Comparison of ENCODE assay signal across 8 mouse cellular contexts in the genomic region with DNA sequence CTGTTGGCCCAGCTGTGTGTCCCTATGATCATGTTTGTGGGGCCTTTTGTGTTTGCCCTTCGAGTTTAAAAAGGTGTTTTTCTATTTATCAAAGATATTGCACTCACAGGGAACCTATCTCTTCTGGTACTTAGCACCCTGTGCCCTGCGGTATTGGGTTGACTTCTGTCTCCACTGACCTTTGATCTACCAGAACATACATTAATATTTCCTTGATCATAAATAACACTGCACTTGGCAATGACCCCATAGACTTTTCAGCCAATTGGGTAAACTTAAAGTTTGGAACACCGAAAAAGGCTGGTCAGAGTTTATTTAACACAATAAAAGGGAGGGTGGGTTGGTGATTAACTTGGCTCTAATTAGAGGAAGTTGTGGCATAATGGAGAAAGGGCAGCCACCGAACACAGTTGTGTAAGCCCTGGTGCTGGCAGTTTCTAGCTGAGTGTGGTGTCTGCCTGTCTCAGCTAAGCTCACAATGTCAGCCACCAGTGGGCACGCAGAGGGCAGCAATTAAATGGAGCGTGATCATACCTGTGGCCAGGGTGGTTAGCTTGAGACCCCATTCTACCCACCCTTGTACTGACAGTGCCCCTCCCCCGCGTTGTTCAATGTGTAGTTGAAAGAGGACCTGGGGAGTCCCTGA. TPM values are rescaled to one million over a fixed set of nuclear protein-coding genes. Genes with fewer than 3 reads are reported as not detected.
A peak's percentile ranks its signal among the peaks of the same experiment; 100 is the strongest.
DNase-seq lines count a peak whose midpoint lies in the region; ATAC-seq and TF ChIP-seq lines count a peak whose summit lies in the region.

No protein-coding gene starts in this region.

- H3K4me3 ChIP-seq in heart, embryonic 14.5 days (ENCODE audit: control insufficient read depth in 1 of 2, insufficient read depth in 1 of 2, low read depth in 1 of 2, low read length in 2 of 2) = peak overlapping the region in 1 of 2 experiments; percentile 42; a peak in 1 of 4 replicates
- H3K4me3 ChIP-seq in heart, adult 2 months = no peak overlapping the region
- H3K4me3 ChIP-seq in bone marrow macrophage, adult 2 months (ENCODE audit: insufficient read depth, low read length) = no peak overlapping the region
- no peak overlapping the region for H3K4me3 ChIP-seq in hindbrain, embryonic 13.5 days
- H3K4me3 ChIP-seq in limb, embryonic 15.5 days = no peak overlapping the region; the same call in 1 of the 2 replicates
- H3K4me3 ChIP-seq in midbrain, embryonic 15.5 days = no peak overlapping the region
- no peak overlapping the region for H3K4me3 ChIP-seq in left cerebral cortex, adult 2 months

- ATAC-seq in heart, embryonic 14.5 days (ENCODE audit: insufficient number of reproducible peaks, insufficient read depth, low FRiP score, low read depth) = no peak
- ATAC-seq in hindbrain, embryonic 13.5 days (ENCODE audit: low FRiP score) = no peak; the same call in 1 of the 2 replicates
- ATAC-seq in limb, embryonic 15.5 days (ENCODE audit: insufficient number of reproducible peaks, low FRiP score, low TSS enrichment, low read depth) = no peak
- peak; percentile 16 for ATAC-seq in midbrain, embryonic 15.5 days (replicated peaks)

- no peak overlapping the region for H3K9ac ChIP-seq in heart, embryonic 14.5 days (ENCODE audit: low read length)
- no peak overlapping the region for H3K9ac ChIP-seq in heart, adult 2 months (ENCODE audit: low read depth, low read length)
- peak overlapping the region; percentile 69; the same call in 1 of the 2 replicates for H3K9ac ChIP-seq in hindbrain, embryonic 13.5 days
- H3K9ac ChIP-seq in limb, embryonic 15.5 days = no peak overlapping the region
- no peak overlapping the region for H3K9ac ChIP-seq in midbrain, embryonic 15.5 days

- no peak overlapping the region for H3K27ac ChIP-seq in heart, embryonic 14.5 days (replicated peaks in 1 of 2; ENCODE audit: control insufficient read depth in 1 of 2, insufficient read depth in 1 of 2, low read depth in 2 of 2, low read length in 2 of 2)
- no peak overlapping the region for H3K27ac ChIP-seq in heart, adult 2 months
- peak overlapping the region; percentile 14; the same call in 1 of the 2 replicates for H3K27ac ChIP-seq in bone marrow macrophage, adult 2 months (ENCODE audit: insufficient read depth, low read depth, low read length)
- H3K27ac ChIP-seq in hindbrain, embryonic 13.5 days = no peak overlapping the region
- H3K27ac ChIP-seq in limb, embryonic 15.5 days = no peak overlapping the region
- no peak overlapping the region for H3K27ac ChIP-seq in midbrain, embryonic 15.5 days
- no peak overlapping the region for H3K27ac ChIP-seq in left cerebral cortex, adult 2 months

- no peaks in the 10 kb centered on the region for H3K36me3 ChIP-seq in heart, embryonic 14.5 days (ENCODE audit: control insufficient read depth, insufficient read depth, low read length)
- no peaks in the 10 kb centered on the region for H3K36me3 ChIP-seq in heart, adult 2 months (ENCODE audit: control insufficient read depth, insufficient read depth, low read length)
- no peaks in the 10 kb centered on the region for H3K36me3 ChIP-seq in hindbrain, embryonic 13.5 days
- no peaks in the 10 kb centered on the region for H3K36me3 ChIP-seq in limb, embryonic 15.5 days
- H3K36me3 ChIP-seq in midbrain, embryonic 15.5 days (replicated peaks) = no peaks in the 10 kb centered on the region

- no peaks in the 10 kb centered on the region for H3K27me3 ChIP-seq in heart, embryonic 14.5 days (ENCODE audit: control insufficient read depth, insufficient read depth, low read length)
- no peaks in the 10 kb centered on the region for H3K27me3 ChIP-seq in heart, adult 2 months (ENCODE audit: control insufficient read depth, insufficient read depth, low read length)
- H3K27me3 ChIP-seq in hindbrain, embryonic 13.5 days = peaks cover 17% of the 10 kb centered on the region
- no peaks in the 10 kb centered on the region for H3K27me3 ChIP-seq in limb, embryonic 15.5 days
- H3K27me3 ChIP-seq in midbrain, embryonic 15.5 days (replicated peaks) = no peaks in the 10 kb centered on the region

- no peaks in the 10 kb centered on the region for H3K79me2 ChIP-seq in heart, adult 2 months (replicated peaks; ENCODE audit: control insufficient read depth, insufficient read depth, low read length)

- no peak for DNase-seq in heart, adult 2 months
- no peak for DNase-seq in ovary, postnatal 10 days (ENCODE audit: low spot score)
- DNase-seq in left cerebral cortex, adult 2 months (ENCODE audit: extremely low spot score in 1 of 2, low spot score in 2 of 2) = no peak

- no peak for TF ChIP-seq POLR2A in heart, adult 2 months (IDR thresholded peaks at IDR 0.05; ENCODE audit: insufficient read depth, low read depth, low read length)
- no peak for TF ChIP-seq POLR2A in bone marrow macrophage, adult 2 months (IDR thresholded peaks at IDR 0.05; ENCODE audit: borderline replicate concordance, low read depth, low read length)

- TF ChIP-seq EP300 in heart, adult 2 months (IDR thresholded peaks at IDR 0.05; ENCODE audit: insufficient read depth, low read depth, low read length) = no peak

- peak overlapping the region; percentile 89; the same call in 1 of the 2 replicates for H3K4me2 ChIP-seq in heart, embryonic 14.5 days (ENCODE audit: low read length)
- peak overlapping the region; percentile 77 for H3K4me2 ChIP-seq in hindbrain, embryonic 13.5 days
- H3K4me2 ChIP-seq in limb, embryonic 15.5 days = peak overlapping the region; percentile 87; the same call in 1 of the 2 replicates
- H3K4me2 ChIP-seq in midbrain, embryonic 15.5 days = 0 out of 2 replicates have a peak overlapping the region, but pooled peaks have one; percentile 72

- intact Hi-C loops in heart, adult 2 months (cut with DNase I) = loop anchor here (1.0 to 5.0 kb wide), 3 partner anchors 132 to 517 kb away; a partner anchor contains a TSS
- intact Hi-C loops in left cerebral cortex, adult 2 months (cut with DNase I) = loop anchor here (1.0 kb wide), 3 partner anchors 39 to 371 kb away; a partner anchor contains a TSS

- TF ChIP-seq CTCF in heart, adult 2 months (IDR thresholded peaks at IDR 0.05) = no peak
- TF ChIP-seq CTCF in bone marrow macrophage, adult 2 months (IDR thresholded peaks at IDR 0.05; ENCODE audit: low read depth, low read length) = no peak; the same call in 1 of the 2 replicates
- no peak for TF ChIP-seq CTCF in left cerebral cortex, adult 2 months (IDR thresholded peaks at IDR 0.05)

- H3K9me3 ChIP-seq in heart, embryonic 14.5 days (ENCODE audit: control insufficient read depth, low read length) = no peaks in the 10 kb centered on the region
- H3K9me3 ChIP-seq in hindbrain, embryonic 13.5 days = no peaks in the 10 kb centered on the region
- no peaks in the 10 kb centered on the region for H3K9me3 ChIP-seq in limb, embryonic 15.5 days
- no peaks in the 10 kb centered on the region for H3K9me3 ChIP-seq in midbrain, embryonic 15.5 days

- peaks cover 0 to 2% of the 10 kb centered on the region in 2 experiments; a peak in 2 of 4 replicates for H3K4me1 ChIP-seq in heart, embryonic 14.5 days (ENCODE audit: control insufficient read depth in 2 of 2, insufficient read depth in 2 of 2, low read length in 2 of 2)
- H3K4me1 ChIP-seq in heart, adult 2 months (ENCODE audit: control insufficient read depth, insufficient read depth, low read length) = no peaks in the 10 kb centered on the region
- peaks cover 12% of the 10 kb centered on the region for H3K4me1 ChIP-seq in bone marrow macrophage, adult 2 months (ENCODE audit: control insufficient read depth, insufficient read depth, low read length)
- peaks cover 4% of the 10 kb centered on the region; the same call in 1 of the 2 replicates for H3K4me1 ChIP-seq in hindbrain, embryonic 13.5 days (replicated peaks)
- H3K4me1 ChIP-seq in limb, embryonic 15.5 days = peaks cover 5% of the 10 kb centered on the region; the same call in 1 of the 2 replicates
- H3K4me1 ChIP-seq in midbrain, embryonic 15.5 days = peaks cover 4% of the 10 kb centered on the region; the same call in 1 of the 2 replicates

- WGBS in heart, embryonic 14.5 days = 62% methylated on average over 8 of the region's 8 CpGs
- WGBS in heart, adult 2 months = 66% methylated on average over 8 of the region's 8 CpGs
- 64% methylated on average over 8 of the region's 8 CpGs for WGBS in hindbrain, embryonic 13.5 days
- 62% methylated on average over 8 of the region's 8 CpGs for WGBS in limb, embryonic 15.5 days
- WGBS in midbrain, embryonic 15.5 days = 69% methylated on average over 8 of the region's 8 CpGs

RNA-seq across cellular contexts. Expression of a gene that starts 38.5 kb away (rescaled TPM):
- polyA plus RNA-seq in heart, embryonic 14.5 days (2014; fragmentation: Nextera tagmentation; extraction: Ambion mirVana) = 34.6 and 36.2 TPM in 2 replicates
- total RNA-seq in heart, adult 2 months (2021) = 10 to 100 TPM; 10.9 to 11.0 TPM
- polyA plus RNA-seq in heart, adult 2 months (2012; rRNA removed) = 7.1 and 15.1 TPM in 2 replicates
- polyA plus RNA-seq in bone marrow macrophage, adult 2 months (2012; ENCODE audit: insufficient read depth, insufficient read length, missing spikeins) = 17.9 and 18.7 TPM in 2 replicates
- 38.6 and 42.4 TPM in 2 replicates for polyA plus RNA-seq in hindbrain, embryonic 13.5 days (2015; fragmentation: Nextera tagmentation; extraction: Ambion mirVana)
- 26.1 and 29.1 TPM in 2 replicates for polyA plus RNA-seq in limb, embryonic 15.5 days (2015; fragmentation: Nextera tagmentation; extraction: Ambion mirVana)
- 36.5 and 38.7 TPM in 2 replicates for polyA plus RNA-seq in midbrain, embryonic 15.5 days (2015; fragmentation: Nextera tagmentation; extraction: Ambion mirVana)
- 10 to 100 TPM; 21.0 to 24.2 TPM for total RNA-seq in left cerebral cortex, adult 2 months (2021)
